Mouse (Mus musculus) forebrain, embryonic 14.5 days (tissue): Measurements from ENCODE around the gene Wdr46. TPM values are rescaled to one million over a fixed set of nuclear protein-coding genes. Genes with fewer than 3 reads are reported as not detected.
"Not testable (repeated sequence)": the region's sequence is repeated elsewhere in the genome, so short reads cannot be mapped to it uniquely, and the experiment has no call there.

Experiments used
- ATAC-seq: fragments of 200-750 bp; cut with Nextera tagmentation; 2 replicates; pipeline ENCODE4 v1.8.0; 2017; ENCODE audit warnings: mild to moderate bottlenecking, moderate library complexity
- DNase-seq: peaks from one replicate; pipeline ENCODE4 v3.0.0-alpha.2; 2015; ENCODE audit warnings: low spot score
- H3K27ac ChIP-seq: fragments of 300-500 bp; sonication (generic); 2 replicates; pipeline ENCODE4 v1.5.1; 2014; ENCODE audit warnings: low read depth, mild to moderate bottlenecking, control low read depth, low read length, moderate library complexity
- H3K27me3 ChIP-seq: fragments of 300-500 bp; sonication (generic); replicated peaks from 2 replicates; pipeline ENCODE4 v1.6.1; 2014; ENCODE audit warnings: low read length, control low read depth, mixed read lengths; ENCODE audit not compliant: control insufficient read depth, insufficient read depth
- H3K36me3 ChIP-seq: fragments of 300-500 bp; sonication (generic); 2 replicates; pipeline ENCODE4 v1.6.1; 2014; ENCODE audit warnings: low read length, control low read depth; ENCODE audit not compliant: control insufficient read depth, insufficient read depth
- H3K4me1 ChIP-seq: fragments of 300-500 bp; sonication (generic); 2 replicates; pipeline ENCODE4 v1.6.1; 2014; ENCODE audit warnings: antibody characterized with exemption, low read length, control low read depth; ENCODE audit not compliant: control insufficient read depth, insufficient read depth
- H3K4me2 ChIP-seq: fragments of 300-500 bp; sonication (generic); 2 replicates; pipeline ENCODE4 v1.6.1; 2014; ENCODE audit warnings: mild to moderate bottlenecking, control low read depth, low read length
- H3K4me3 ChIP-seq: fragments of 300-500 bp; sonication (generic); 2 replicates; pipeline ENCODE4 v1.5.1; 2014; ENCODE audit warnings: low read depth, low read length, control low read depth
- H3K9ac ChIP-seq: fragments of 300-500 bp; sonication (generic); 2 replicates; pipeline ENCODE4 v1.6.1; 2014; ENCODE audit warnings: mild to moderate bottlenecking, low read length, control low read depth, moderate library complexity
- H3K9me3 ChIP-seq: fragments of 300-500 bp; sonication (generic); replicated peaks from 2 replicates; pipeline ENCODE4 v1.6.1; 2016; ENCODE audit warnings: low read length, control low read depth, mixed read lengths; ENCODE audit not compliant: control insufficient read depth
- WGBS: fragments of 180-500 bp; shearing (Covaris S2); extraction: QIAGEN DNeasy Blood & Tissue Kit; methylation state at CpG from one replicate; pipeline ENCODE4 v1.1.7; 2014; 5-methylcytosine and 5-hydroxymethylcytosine counted together
- polyA plus RNA-seq: library from polyadenylated mRNA; unstranded; fragments of >200 nt; fragmentation: Nextera tagmentation; extraction: Ambion mirVana; gene quantifications from 2 replicates; pipeline ENCODE4 v1.2.1, GENCODE M21; 2014

Wdr46 gene
- polyA plus RNA-seq, 1 experiment from 2014 or later = 10.5 TPM

DNA sequence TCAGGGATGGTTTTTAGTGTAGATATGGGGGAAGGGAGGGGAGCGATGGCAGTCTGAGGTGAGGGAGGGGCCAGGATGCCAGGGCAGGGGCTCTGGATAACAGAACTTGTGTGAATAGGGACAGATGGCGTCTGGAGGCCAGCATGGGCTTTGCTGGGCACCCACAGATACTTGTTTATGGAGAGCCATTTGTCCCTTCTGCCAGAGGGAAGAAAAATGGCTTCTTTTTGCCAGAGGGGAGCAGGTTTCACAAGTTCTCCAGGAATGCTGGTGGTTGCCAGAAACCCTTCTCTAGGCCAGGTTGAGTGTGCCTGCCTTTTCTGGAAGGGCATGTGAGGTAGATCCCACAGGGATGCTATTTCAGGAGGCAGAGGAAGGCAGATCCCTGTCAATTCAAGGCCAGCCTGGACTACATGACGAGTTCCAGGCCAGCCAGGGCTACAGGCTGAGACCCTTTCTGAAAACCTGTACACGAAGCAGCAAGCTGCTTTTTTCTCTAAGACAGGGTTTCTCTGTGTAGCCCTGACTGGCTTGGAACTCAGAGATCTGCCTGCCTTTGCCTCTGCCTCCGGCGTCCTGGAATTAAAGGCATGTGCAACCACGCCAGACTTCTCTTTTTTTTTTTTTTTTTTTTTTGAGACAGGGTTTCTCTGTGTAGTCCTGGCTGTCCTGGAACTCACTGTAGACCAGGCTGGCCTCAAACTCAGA lies 40.0 kb upstream of the Wdr46 start:
- H3K36me3 ChIP-seq = no peaks in the 10 kb centered on the region
- no peak for DNase-seq
- 74% methylated on average over 7 of the region's 7 CpGs for WGBS
- H3K4me1 ChIP-seq = no peaks in the 10 kb centered on the region
- no peak for ATAC-seq
- H3K9ac ChIP-seq = no peak overlapping the region
- H3K27me3 ChIP-seq = no peaks in the 10 kb centered on the region
- no peak overlapping the region for H3K27ac ChIP-seq
- H3K4me2 ChIP-seq = no peak overlapping the region
- H3K4me3 ChIP-seq = no peak overlapping the region
- H3K9me3 ChIP-seq = no peaks in the 10 kb centered on the region

DNA sequence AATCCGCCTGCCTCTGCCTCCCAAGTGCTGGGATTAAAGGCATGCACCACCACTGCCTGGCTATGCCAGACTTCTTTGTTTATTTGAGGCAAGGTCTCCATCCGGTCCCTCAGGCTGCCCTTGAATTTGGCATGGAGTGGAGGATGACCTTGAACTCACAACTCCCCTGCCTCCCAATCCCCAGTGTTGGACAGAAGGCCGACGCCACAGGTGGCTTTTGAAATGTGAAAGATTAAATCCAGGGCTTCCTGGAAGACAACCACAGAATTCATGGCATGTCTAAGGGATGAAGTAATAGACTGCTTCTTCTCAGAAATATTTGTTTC lies 39.5 kb upstream of the Wdr46 start:
- no peak overlapping the region for H3K27ac ChIP-seq
- WGBS = 90% methylated on average over 4 of the region's 4 CpGs

DNA sequence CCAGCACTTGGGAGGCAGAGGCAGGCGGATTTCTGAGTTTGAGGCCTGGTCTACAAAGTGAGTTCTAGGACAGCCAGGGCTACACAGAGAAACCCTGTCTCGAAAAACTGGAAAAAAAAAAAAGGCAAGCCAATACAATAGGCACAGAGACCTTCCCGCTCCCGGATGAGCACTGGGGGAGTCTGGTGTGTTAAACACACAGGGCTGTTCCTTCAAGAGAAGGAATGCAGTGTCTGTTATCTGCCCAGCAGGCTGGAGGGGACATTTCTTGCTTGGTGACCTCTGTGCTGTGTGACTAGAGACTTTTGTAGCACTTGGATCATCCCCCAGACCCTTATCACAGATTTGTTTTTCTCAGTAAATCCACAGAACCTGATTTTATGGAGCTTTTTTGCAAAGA lies 38.8 kb upstream of the Wdr46 start:
- no peak overlapping the region for H3K9ac ChIP-seq
- H3K36me3 ChIP-seq = no peaks in the 10 kb centered on the region
- no peaks in the 10 kb centered on the region for H3K9me3 ChIP-seq
- DNase-seq (no peak), ATAC-seq (no peak)
- WGBS = 82% methylated on average over 4 of the region's 4 CpGs
- H3K4me3 ChIP-seq = no peak overlapping the region
- no peaks in the 10 kb centered on the region for H3K27me3 ChIP-seq
- H3K4me1 ChIP-seq = no peaks in the 10 kb centered on the region
- H3K4me2 ChIP-seq = no peak overlapping the region
- no peak overlapping the region for H3K27ac ChIP-seq

More for the DNA sequence above, 39.5 kb upstream of the Wdr46 start:
- Histone ChIP-seq H3K27me3 (no peaks in the 10 kb centered on the region), H3K4me2 (no peak overlapping the region), H3K36me3 (no peaks in the 10 kb centered on the region), H3K4me3 (no peak overlapping the region), H3K9ac (no peak overlapping the region), H3K4me1 (no peaks in the 10 kb centered on the region), H3K9me3 (no peaks in the 10 kb centered on the region)
- DNase-seq (no peak), ATAC-seq (no peak)

DNA sequence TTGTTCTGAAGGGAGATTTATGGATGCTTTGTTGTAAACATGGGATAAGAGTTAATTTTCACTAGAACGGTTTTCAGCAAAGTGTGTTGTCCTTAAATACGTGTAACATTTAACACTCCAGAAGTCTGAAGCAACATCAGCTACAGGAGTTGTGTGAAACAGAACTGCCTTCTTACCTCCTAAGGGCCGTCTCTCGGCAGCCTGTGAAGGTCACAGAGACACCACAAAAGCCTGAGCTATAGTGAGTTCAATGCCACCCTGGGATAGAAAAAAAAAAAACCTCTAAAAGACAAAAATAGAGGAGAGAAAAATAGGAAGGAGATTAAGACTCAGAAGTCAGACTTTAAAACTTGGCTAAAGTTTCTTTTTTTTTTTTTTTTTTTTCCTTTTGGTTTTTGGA lies 38.4 kb upstream of the Wdr46 start:
- no peak overlapping the region for H3K4me2 ChIP-seq

DNA sequence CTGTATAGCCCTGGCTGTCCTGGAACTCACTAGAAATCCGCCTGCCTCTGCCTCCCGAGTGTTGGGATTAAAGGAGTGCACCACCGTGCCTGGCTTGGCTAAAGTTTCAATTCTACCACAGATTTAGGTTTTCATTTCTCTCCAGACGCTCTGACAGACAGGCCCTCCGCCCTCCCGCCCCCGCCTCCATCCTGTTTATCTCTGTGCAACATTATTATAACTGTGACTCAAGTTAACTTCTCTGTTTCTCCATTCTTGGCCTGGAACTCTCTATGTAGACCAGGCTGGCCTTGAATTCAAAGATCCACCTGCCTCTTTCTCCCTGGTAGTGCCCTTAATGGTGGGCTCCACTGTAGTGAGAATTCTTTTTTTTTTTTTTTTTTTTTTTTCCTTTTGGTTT lies 38.0 kb upstream of the Wdr46 start:
- Histone ChIP-seq H3K36me3 (no peaks in the 10 kb centered on the region), H3K4me2 (no peak overlapping the region), H3K9ac (no peak overlapping the region), H3K9me3 (no peaks in the 10 kb centered on the region), H3K4me1 (no peaks in the 10 kb centered on the region), H3K27ac (no peak overlapping the region), H3K4me3 (no peak overlapping the region), H3K27me3 (no peaks in the 10 kb centered on the region)
- 88% methylated on average over 7 of the region's 7 CpGs for WGBS
- DNase-seq (no peak), ATAC-seq (no peak)

More for the DNA sequence above, 38.4 kb upstream of the Wdr46 start:
- ATAC-seq (no peak), DNase-seq (no peak)
- H3K4me1 ChIP-seq = no peaks in the 10 kb centered on the region
- no peak overlapping the region for H3K4me3 ChIP-seq
- no peaks in the 10 kb centered on the region for H3K36me3 ChIP-seq
- no peaks in the 10 kb centered on the region for H3K27me3 ChIP-seq
- H3K9ac ChIP-seq = no peak overlapping the region
- H3K27ac ChIP-seq = no peak overlapping the region
- no peaks in the 10 kb centered on the region for H3K9me3 ChIP-seq
- 78% methylated on average over 4 of the region's 4 CpGs for WGBS

DNA sequence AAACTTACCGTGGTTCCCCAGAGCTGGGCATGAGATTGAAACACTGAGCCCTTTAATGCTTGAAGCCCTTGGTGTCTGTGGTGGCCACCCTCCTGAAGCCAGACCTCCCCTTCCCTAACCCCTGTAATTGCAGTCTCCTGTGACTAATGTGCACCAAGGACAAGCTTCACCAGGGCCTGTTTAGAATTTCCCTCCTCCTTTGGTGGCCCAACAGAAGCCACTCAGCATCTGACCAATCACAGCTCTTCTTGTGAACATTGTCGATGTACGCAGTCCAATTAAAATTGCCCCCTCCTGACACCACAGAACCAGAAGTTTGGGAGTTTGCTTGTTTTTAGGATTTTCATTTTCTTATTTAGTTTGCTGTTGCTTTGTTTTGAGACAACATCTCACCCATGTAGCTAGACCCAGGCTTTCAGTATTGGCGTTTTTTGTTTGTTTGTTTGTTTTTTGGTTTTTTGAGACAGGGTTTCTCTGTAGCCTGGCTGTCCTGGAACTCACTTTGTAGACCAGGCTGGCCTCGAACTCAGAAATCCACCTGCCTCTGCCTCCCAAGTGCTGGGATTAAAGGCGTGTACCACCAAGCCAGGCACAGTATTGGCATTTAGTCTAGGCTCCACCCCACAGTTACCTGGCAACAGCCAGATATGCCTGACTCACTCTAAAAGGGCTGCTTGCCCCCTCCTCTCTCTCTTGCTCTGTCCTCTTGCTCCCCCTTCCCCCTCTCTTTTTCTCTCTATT lies 36.4 kb upstream of the Wdr46 start:
- 75% methylated on average over 6 of the region's 6 CpGs for WGBS
- not testable (repeated sequence) for H3K4me2 ChIP-seq

DNA sequence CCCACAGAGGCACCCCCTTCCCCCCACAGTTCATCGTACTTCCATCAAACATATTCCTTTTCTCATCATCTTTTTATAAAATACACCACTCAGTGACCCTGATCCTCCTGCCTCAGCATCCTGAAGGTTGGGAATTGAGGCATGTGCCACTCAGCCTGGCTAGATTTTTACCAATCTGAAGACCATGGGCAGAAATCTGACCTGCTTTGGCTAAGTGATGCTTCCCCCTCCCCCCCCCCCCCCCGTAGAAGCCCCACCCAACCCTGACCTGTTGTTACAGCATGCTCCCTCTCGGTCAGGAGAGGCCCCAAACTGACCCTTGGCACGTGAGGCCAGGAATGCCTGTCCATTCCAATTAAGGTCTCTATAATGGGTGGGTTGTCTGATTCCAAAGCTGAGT lies 35.6 kb upstream of the Wdr46 start, which contains the start of gene Platr17:
Platr17 (plus strand) TSS at position 301 of the 400 bp plus-strand sequence.
- not testable (repeated sequence) for H3K4me1 ChIP-seq, H3K4me2 ChIP-seq, H3K9me3 ChIP-seq, H3K27me3 ChIP-seq, H3K4me3 ChIP-seq, DNase-seq, ATAC-seq, H3K9ac ChIP-seq, H3K27ac ChIP-seq, H3K36me3 ChIP-seq
- WGBS = 47% methylated on average over 3 of the region's 4 CpGs

More for the DNA sequence above, 36.4 kb upstream of the Wdr46 start:
- not testable (repeated sequence) for H3K4me3 ChIP-seq, H3K9ac ChIP-seq, H3K4me1 ChIP-seq, H3K9me3 ChIP-seq, ATAC-seq, H3K27ac ChIP-seq, DNase-seq, H3K36me3 ChIP-seq, H3K27me3 ChIP-seq

DNA sequence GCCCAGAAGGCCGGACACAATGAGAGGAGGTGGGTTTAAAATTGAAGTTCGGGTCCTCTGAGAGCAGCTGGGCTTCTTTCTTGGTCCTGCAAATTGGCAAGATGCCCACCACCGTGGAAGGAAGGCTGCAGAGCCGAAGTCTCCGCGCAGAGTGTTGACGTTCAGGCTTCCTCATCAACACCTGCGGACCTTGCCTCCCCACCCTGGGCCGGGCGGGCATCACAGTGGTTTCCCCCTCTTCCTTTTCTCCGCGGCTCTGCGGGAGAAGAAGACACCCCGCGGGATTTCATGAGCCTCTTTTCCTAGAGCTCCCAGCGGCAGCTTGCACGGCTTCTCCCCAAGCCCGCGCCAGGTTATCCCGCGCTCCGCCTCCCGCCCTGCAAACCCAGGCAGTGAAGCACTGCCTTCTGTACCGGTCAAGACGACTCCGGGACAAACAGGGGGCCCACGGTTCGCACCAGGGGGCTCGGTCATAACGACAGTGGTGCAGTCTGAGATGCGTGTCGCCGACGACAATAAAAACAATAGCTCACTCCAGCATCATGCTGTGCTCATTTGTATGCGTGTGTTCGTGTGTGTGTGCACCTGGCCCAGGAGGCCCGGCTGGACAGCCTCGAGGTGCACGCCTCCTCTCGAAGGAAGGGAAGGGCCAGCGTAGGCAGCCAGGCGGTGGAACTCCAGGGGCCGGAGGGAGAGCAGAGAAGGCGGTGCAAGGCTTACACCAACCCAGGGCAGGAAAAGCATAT lies 32.0 kb upstream of the Wdr46 start:
- no peaks in the 10 kb centered on the region for H3K9me3 ChIP-seq
- WGBS = under 1% methylated on average over 44 of the region's 44 CpGs
- peak overlapping the region; percentile 94 for H3K4me3 ChIP-seq
- peak overlapping the region; percentile 86 for H3K27ac ChIP-seq
- peaks cover 11% of the 10 kb centered on the region for H3K4me1 ChIP-seq
- DNase-seq (peak; percentile 66), ATAC-seq (peak; percentile 0; the same call in 1 of the 2 replicates)
- peaks cover 24% of the 10 kb centered on the region for H3K36me3 ChIP-seq
- H3K4me2 ChIP-seq = peak overlapping the region; percentile 93
- H3K27me3 ChIP-seq = no peaks in the 10 kb centered on the region
- peak overlapping the region; percentile 75 for H3K9ac ChIP-seq
